Mouse (Mus musculus) cerebellum, adult (tissue): ENCODE data around the gene Slco4c1.

Experiments
- ATAC-seq: cut with Nextera tagmentation; 2 replicates; pipeline ENCODE4 v1.9.2; 2017; ENCODE audit warnings: mild to moderate bottlenecking, moderate library complexity, mixed read lengths; ENCODE audit not compliant: insufficient number of reproducible peaks, low FRiP score, low TSS enrichment

Gene Slco4c1

DNA sequence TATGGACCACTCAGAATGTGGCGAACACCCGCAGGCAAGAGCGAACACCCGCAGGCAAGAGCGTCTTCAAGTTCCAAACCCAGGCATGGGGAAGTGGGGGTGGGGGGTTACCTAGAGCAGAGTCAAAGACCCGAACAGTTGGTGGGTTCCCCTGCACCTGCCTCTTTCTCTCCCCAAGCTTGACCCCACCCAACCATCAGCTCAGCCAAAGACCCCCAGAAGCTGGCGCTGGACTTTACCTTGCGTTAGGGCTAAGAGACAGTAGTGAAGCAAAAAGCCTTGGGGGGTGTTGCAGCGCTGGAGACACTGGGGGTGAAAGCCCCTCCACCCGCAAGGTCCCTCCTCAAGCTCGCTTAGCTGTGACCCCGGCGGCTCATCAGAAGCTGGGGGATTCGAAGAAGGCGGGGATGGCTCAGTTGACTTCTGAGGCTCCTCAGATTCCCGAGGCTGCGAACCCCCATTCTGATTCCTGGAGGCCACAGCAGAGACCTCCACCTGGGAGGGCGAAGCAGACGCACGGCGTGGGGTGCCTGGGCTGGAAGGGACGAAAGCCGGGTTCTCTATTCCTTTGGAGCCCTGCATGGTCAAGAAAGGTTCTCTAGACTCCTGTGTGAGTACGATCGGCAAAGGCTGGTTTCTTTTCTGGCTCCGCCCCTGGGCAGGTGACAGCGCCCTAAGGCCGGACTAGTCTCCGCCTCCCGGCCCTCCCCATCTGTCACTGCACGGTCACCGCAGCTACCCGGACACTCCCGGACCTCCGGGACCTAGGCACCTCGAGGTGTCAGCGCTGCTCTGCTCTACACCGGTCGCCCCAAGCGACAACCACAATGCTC lies at the start of gene Slco4c1:
Gene Slco4c1, minus strand, starts transcription at position 644 of the 833 bp plus-strand sequence.
- peak; percentile 92 for ATAC-seq

DNA sequence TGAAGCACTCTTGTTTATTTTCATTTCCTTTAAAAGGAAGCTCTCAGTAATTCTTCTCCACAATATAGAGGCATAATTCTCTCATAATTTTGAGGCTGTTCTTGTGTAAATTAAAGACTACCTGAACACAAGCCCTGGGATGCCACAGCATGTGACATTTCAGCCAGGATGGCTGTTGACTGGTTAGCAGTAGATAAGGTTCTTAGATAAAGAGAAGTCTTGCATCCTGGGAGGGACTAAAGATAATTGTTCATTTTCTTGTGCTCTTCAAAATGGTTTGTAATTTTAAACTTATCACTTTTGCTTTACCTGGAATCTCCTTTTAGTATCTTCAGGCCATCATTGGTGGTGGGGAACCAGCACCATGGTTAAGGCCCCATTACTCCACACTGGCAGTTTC lies 45.4 kb upstream of the Slco4c1 start:
- no peak for ATAC-seq

DNA sequence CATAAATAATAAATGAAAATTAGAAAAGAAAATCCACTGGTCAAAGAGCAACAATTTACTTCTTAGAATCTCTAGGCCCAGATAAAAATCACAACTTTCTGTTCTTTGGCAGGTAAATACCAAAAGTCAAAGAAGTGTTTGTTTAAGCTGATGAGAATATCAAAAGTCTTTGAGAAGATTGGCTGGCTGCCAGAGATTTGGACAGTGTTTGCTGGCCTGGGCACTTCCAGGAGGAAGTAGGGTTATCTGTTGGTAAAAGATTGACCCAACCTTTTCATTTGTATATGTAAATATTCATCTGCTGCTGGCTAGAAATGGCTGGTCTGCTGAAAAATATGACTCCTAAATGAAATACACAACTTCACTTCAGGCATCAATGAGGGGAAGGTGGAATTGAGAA lies 11.8 kb upstream of the Slco4c1 start:
- no peak for ATAC-seq

DNA sequence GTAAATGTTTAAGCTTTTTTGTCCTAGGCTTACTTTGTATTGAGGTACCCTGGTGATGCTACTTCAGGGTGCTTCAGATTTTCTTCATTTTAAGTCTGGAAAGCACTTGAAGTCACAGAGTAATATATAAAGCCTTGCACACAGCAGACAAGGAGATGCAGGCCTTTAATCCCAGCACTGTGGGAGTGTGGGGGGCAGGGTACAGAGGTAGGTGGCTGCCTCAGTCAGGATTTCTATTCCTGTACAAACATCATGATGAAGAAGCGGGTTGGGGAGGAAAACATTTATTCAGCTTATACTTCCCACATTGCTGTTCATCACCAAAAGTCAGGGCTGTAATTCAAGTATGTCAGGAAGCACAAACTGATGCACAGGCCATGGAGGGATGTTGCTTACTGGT lies 6.6 kb upstream of the Slco4c1 start:
- ATAC-seq, result no peak

DNA sequence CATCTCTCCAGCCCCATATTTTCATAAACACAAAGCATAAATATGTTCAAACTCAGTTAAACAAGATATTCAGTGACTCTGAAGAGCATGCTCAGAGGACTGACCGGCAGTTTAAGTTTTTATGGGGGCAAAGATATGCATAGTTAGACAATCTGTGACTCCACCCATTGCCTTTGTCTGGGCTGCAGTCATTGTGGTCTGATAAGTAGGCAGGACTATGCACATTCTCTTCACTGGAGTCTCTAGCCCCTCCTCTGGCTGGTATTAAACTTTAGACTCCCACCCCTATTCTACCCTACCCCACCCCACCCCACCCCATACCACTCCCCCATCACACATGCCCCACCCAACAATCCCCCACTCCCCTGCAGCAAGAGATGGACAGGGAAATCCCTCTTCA lies 4.1 kb upstream of the Slco4c1 start:
- no peak for ATAC-seq

DNA sequence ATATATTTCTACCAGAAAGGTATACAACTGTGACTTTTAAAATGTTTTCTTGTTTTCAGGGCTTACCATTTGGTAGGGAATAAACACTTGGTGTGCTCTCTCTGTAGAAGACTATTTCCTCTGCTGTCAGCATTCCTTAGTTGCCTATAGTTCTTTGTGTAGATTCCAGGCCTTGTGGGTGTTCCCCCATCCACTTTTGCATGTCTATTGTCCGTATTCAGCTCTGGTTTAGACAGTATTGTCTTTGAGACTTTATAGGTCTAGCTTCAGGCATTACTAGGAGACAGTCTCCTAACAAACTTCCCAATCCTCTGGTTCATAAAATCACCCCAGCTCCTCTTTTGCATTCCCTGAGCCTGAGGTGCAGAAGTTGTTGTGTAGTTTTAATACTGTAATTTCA lies 2.7 kb upstream of the Slco4c1 start:
- ATAC-seq, result no peak

DNA sequence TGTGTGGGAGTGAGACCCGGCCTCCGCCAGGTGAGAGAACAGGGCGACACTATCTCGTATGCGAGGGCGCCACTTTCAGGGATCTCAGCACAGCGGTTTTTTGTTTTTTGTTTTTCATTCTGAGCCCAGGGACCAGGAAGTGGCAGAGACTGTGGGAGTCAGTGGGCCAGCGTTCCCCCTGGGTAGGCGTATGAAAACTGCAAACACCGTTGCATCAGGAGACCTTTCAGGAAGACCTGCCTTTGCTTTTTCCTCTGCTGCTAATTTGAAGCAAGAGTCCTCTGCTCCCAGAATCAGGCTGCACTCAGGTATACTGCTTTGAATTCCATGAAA lies 356 bp upstream of the Slco4c1 start:
- ATAC-seq, result no peak

DNA sequence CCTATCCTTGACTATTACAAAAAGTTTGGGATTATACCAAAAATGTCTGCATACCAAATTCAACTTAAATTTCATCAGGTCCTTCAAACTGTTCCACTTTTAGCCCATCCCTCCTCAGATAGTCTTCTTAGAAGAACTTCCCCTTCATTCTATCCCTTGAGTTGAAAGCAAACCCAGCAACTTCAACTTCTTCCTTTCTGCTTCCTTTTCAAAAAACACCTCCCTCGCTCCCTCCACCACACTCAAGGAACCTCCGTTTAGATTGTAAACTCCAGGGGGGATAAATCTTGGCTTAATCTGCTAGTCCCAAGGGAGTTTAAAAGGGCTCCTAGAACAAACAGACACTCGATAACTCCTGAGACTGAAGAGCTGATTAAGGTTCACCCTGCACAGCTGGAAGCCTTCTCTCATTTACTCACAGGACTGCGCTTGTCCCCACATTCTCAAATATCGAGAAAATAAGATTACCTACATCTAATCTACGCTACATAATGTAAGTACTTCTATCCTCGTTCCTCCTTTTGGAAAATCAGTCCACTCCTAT lies 1.1 kb downstream of the Slco4c1 start:
- ATAC-seq, result no peak

DNA sequence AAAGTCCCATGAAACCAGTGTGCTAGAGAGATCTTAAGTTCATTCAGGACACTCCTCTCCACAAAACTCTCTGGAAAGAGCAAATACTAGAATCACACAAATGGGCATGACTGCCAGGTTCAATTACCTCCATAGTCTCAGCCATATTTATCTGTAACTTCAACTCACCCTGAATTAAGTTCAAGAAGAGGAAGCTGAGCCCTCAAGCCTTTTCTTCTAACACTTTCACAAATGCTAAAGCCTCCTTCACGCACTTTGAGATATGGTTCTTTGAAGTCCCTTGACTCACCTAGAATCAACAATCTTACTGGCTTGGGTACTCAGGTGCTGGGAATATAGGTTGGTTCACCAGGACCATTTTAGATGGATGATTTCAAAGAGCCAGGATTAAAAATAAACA lies 3.2 kb downstream of the Slco4c1 start:
- no peak for ATAC-seq

DNA sequence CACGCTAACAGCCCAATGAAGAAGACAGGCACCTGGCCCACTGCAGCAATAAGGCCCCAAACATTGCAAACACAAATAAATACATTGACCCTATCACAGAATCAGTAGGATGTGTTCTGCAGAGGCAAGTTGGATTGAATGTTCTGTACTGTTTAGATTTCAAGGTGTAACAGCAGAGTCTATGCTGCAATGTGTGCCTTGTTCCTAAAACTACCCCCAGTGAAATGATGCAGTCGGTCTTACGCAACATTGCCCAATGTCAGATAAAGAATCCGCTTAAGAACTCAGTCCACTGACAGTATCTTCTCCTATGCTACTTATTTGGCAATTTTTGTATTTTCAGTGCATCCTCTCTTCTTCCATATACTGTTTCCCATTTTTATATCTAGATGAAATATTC lies 6.0 kb downstream of the Slco4c1 start:
- no peak for ATAC-seq

DNA sequence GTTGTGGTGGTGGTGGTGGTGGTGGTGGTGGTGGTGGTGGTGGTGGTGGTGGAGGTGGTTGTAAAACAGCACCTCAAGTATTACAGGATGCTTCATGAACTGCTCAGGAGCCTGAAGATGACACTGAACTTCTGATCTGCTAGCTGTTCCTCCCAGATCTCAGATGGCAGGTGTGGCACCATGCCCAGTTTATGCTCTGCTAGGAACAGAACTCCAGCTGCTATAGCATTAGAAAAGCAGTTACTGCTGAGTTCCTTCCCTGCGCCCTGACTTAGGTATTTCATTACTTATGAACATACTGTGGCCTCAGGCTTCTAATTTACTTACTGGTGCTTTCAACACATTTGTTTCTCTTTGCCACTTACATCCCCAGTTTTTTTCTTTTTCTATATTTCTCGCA lies 7.9 kb downstream of the Slco4c1 start:
- ATAC-seq, result no peak

DNA sequence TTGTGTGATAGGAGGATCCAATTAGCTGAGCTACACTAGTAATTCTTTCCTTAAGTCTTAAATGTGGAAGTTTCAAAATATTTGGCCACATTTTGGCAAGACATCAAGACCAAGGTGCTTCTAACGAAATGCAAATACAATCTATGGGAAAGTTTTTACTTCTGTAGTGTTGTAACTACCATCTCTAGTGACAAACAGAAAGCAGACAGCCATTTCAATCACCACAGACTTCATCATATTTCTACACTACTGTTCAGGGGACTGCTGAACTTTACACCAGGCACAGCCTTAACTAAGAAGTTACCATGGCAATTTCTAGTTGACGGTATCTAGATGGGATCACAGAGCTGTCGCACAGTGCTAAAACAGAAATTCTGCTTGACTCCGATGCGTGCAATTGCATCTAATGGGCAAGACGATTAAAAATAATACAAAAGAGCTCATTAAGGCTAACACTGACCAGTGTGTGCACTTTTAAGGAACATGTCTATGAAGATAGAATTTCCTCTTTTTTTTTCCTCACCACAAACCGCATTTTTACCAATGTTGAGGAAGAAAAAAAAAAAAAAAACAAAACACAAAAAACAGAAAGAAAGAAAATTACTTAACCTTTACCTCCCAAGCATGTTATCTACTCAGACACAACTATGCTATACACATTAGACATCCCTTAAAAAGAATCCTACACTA lies 11.8 kb downstream of the Slco4c1 start:
- no peak for ATAC-seq

DNA sequence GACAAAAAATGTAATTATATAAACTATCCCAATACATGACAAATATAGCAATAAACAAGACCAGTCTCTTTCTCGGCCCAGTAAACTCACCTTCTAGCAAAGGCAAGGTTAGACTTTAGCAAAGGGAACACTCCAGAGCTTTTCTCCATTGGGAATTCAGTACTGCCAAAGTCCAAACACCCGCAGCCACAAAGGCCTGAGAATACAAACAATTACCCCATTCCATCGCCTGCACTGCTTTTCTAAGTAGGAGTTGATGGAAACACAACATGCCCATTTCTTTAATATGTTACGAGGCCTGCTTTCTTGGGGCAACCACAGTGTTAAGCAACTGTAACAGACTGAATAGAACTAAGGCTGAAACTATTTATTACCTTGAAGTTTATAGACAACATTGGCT lies 18.4 kb downstream of the Slco4c1 start:
- no peak for ATAC-seq

DNA sequence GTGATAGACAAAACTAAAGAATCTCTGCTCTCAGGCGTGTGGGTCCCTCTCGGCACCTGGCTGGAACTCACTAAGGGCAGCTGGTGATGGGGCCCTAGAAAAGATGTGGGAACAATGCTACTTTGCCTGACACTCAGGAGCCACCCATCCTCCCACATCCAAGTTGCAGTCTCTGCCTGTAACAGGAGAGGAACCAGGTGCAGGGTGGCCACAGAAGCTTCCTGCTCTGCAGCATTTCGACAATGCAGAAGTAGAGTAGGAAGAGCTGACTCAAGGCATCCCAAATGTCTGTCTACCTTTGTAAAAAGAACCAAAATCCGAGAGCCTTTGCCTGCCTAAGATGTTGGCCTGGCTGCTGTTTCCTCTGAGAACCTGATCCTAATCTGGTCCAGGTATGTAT lies 22.9 kb downstream of the Slco4c1 start:
- no peak for ATAC-seq

DNA sequence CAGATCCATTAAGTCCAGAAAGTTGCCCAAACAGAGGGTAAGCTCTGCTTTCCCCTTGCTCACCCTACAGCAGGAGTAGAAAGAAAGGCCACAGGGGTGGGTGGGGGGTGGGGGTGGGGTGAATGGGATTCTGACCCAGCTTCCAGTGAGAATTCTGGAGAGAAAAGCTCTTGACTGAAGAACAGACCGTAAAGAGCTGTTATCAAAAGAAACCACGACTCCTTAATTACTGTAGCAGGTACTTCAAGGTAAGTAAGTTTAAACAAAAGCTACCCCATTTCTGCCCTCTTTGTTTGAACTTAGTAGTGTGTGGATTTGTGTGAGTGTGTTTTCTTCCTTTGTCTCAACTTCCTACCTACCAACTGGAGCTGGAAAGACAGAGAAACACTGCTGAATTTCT lies 23.4 kb downstream of the Slco4c1 start:
- ATAC-seq, result no peak

DNA sequence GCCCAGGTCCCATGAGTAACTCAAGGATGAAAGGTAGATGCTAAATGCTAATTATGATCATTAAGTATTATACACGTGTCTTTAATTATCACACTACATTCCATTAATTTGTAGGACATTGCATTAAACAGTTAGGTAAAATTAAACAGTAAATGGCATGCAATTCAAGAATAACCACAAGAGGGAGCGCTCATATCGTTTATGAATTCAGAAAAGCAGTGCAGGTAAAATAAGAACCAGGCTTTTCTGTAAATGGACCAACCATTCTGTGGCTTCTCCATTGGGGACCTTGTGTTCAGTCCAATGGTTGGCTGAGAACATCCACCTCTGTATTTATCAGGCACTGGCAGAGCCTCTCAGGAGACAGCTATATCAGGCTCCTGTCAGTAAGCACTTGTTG lies 25.2 kb downstream of the Slco4c1 start:
- ATAC-seq, result no peak; the same call in 1 of the 2 replicates

DNA sequence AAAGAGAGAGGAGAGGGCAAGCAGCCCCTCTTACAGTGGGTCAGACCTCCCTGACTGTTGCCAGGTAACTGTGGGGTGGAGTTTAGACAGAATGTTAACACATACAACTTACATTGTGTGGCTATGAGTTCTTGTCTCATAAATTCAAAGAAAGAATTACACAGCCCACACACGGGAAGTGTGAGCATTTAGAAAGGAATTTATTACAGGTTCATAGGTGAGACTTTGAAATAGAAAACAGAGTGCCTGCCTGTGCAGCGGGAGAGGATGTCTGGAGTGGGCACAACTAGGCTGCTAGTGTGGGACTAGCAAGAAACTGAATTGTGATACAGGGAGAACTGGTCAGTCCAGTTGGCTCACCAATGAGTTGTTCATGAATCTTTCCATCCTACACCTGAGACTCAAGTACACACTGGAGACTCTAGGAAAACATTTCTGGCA lies 66.7 kb downstream of the Slco4c1 start:
- ATAC-seq, result no peak

DNA sequence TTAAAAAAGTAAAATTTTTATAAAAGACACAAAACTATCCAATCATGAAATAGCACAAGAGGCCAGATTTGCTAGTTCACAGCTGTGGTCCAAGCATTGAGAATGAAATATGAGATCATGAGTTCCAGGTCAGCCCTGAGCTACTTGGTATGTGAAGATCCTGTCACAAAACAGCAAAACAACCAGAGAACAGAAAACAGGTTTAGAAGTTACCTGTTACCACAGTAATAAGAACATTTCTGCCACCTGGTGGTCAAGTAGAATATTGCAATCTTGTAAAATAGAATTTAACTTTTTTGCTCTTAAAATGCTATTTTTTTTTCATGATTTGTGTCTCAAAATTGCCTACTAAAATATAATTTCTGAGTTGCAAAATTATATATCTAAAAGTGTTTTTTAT lies 70.4 kb downstream of the Slco4c1 start:
- ATAC-seq, result no peak

DNA sequence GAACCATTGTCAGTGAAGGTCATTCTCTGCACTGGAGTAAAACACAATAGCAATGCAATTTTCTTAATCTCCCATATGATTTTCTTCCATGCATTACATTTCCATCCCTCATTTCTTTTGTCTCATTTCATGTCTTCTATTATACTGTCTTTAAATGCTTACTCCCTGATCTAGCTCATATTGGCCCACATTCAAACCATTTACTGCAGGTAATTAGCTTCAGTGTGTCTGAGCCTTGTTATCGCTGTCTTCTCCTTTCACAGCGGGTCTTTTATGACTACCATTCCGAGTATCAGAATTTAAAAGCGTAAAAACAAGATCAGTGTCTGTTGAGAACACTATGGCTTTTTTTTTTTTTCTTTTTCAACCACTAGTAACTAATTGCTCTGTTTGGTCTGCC lies 77.3 kb downstream of the Slco4c1 start:
- ATAC-seq, result no peak

DNA sequence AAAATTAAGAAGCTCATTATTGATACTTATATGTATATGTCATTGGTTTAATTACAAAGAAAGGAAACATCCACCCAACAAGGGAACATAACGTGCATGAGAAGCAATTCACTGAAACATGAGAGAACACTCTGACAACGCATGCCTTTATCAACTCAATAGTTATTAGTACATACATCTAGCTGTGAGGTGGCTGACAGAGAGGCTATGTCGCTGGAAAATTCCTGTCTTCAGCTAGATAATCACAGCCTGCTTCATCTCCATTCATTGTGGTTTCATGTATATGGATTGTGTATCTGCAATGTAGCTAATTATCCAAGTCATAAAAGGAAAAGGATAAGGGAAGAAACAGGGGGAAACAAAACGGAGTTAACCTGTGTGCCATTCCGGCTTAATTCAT lies 77.7 kb downstream of the Slco4c1 start:
- ATAC-seq, result no peak

DNA sequence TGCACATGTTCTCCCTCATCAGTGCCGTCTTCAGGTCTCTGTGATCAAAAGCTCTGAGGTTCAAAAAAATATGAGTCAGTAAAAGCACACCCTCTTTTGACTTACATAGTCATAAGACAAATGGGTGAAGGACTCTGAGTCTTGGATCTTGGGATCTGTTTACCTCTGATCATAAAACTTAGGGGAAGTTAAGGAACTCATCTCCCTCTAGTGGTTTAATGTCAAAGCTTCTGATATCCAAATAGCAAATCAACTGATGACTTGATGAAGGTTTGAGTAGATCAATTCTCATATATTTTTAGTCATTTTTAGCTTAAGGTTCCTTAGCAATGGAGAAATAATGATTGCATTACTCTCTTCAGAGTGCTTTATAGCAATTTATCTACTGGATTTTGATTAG lies 82.7 kb downstream of the Slco4c1 start:
- ATAC-seq, result no peak

DNA sequence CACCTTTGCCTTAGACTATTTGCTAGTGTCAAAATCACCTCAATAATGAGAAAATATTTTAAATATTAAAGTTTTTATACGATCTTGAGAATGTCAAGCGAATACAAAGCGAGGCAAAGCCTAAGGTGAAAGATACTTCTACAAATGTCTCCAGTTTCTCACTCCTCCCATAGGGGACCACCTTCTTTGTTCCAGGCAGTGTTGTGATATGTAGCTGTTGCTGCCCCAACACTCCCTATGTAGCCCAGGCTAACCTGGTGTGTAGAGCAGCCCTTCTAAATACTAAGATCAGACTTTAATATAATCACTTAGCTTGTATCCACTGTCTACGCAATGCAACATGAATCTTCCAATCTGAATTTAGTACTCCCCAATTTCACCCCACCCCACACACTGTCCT lies 97.8 kb downstream of the Slco4c1 start:
- no peak for ATAC-seq
